Mouse (Mus musculus) C2C12 (cell line): Measurements from ENCODE around the gene Hivep2.

Source experiments
- CTCF ChIP-seq: IDR thresholded peaks from one replicate; pipeline ENCODE4 v1.5.1; 2011; ENCODE audit not compliant: control insufficient read depth, insufficient read depth, insufficient read length
- MAX ChIP-seq: IDR thresholded peaks from one replicate; pipeline ENCODE4 v1.6.1; 2011; ENCODE audit warnings: mild to moderate bottlenecking, control low read depth
- MYOD1 ChIP-seq: IDR thresholded peaks from one replicate; pipeline ENCODE4 v1.6.1; 2011; ENCODE audit warnings: low read depth; ENCODE audit not compliant: control insufficient read depth, insufficient read length
- MYOG ChIP-seq: IDR thresholded peaks from one replicate; pipeline ENCODE4 v1.6.1; 2011; ENCODE audit not compliant: control insufficient read depth, insufficient read length; ENCODE audit errors: extremely low read depth
- USF1 ChIP-seq: IDR thresholded peaks from one replicate; pipeline ENCODE4 v1.6.1; 2011; ENCODE audit warnings: low read depth, mild to moderate bottlenecking, control low read depth, moderate library complexity

GRCm38 (mm10) chr10:13968989-13969388, 3.1 kb downstream of the Hivep2 start:
- TF ChIP-seq CTCF = no peak
- no peak for TF ChIP-seq MAX
- no peak for TF ChIP-seq USF1
- no peak for TF ChIP-seq MYOG
- no peak for TF ChIP-seq MYOD1
